Mouse (Mus musculus) layer of hippocampus, postnatal 14 days (tissue): ENCODE data around the gene Pdxk. TPM values are rescaled to one million over a fixed set of nuclear protein-coding genes. Genes with fewer than 3 reads are reported as not detected.
A peak's percentile ranks its signal among the peaks of the same experiment; 100 is the strongest.
"Not testable (repeated sequence)": the region's sequence is repeated elsewhere in the genome, so short reads cannot be mapped to it uniquely, and the experiment has no call there.

Source experiments
- DNase-seq, 2 experiments: peaks; one replicate each; pipeline ENCODE4 v3.0.0; 2021 to 2022; ENCODE audit warnings: low spot score in 2 of 2, mixed read lengths in 1 of 2
- long read RNA-seq, 2 experiments: library from polyadenylated mRNA; stranded (forward); transcript quantifications; one replicate each; pipeline ENCODE4 v2.0.0; 2021
- total RNA-seq, 2 experiments: library from RNA; stranded (reverse); gene quantifications; 2 replicates each; pipeline ENCODE4 v1.2.3; 2021

Pdxk gene
- total RNA-seq: 10 to 100 TPM; 71.0 to 73.2 TPM
- long read RNA-seq, experiment 1, full-length matches to known transcripts: 12 of 36 reads
- long read RNA-seq, experiment 1, partial matches to known transcripts: 1 of 36 reads
- long read RNA-seq, experiment 1, other reads (novel, unspliced or antisense): 23 of 36 reads
- long read RNA-seq, experiment 2, full-length matches to known transcripts: 6 of 47 reads
- long read RNA-seq, experiment 2, partial matches to known transcripts: 0 of 47 reads
- long read RNA-seq, experiment 2, other reads (novel, unspliced or antisense): 41 of 47 reads

GRCm38 (mm10) chr10:78464792-78465207 is at the start of gene Pdxk:
Gene Pdxk, minus strand, starts transcription at chr10:78464975.
- peak; percentile 88 to 95 for DNase-seq

DNA sequence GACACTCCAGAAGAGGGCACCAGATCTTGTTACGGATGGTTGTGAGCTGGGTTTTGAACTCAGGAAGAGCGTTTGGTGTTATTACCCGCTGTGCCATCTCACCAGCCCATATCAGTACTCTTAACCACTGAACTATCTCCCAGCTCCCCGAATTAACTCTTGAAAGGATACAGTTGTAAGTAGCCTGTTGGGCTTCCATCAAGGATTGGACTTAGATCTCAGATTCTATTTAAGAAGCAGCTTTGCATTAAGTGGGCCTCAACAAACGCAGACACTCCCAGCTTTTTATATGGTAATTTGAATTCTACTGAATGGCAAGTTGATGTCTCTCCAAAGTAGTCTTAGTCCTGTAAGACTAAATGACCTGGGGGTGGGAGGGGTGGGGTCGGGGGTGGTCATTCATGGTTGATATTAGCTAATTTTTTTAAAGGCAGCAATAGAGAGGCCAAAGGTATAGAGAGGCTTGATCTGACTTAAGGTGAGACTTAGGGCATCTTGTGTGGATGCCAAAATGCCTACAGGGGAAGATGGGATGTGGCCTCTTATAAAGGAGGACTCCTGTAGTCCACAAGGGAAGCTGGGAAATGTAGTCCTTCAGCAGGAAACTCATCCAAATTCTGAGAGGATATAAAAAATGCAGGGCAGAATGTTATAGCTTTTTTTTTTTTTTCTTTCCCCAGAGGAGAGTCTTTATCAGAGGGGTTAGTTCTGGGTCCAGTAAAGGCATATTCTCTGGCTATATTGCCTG is 38.4 kb upstream of the Pdxk start:
- no peak for DNase-seq

DNA sequence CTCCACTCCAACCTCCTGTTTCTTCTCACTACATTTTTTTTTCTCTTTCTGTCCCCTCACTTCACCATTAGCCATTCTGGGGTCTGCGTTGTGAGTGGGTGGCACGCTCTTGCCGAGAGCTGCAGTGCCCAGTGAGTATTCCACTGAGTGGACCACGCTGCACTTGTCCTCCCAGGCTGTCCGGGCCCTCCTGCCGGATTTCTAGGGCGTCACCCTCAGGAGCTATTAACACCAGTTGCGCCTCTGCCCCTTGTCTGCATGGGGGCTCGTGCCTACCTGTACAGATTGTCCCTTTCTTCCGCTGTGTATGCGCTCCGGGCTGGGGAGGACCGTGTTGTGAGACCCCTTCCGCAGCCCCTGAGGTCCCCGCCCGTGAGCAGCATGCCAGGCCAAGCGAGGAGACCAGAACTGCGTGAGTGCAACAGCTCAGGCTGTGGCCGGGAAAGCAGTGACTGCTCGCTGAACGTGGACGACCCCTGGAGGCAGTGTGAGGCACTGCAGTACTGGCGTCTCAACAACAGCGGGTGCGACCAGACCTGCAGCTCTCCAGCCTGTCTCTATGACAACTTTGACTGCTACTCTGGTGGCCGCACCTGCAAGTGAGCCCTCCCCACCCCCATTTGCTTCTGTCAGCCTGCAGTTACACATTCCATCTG is 22.8 kb upstream of the Pdxk start:
- peak; percentile 75 to 81 for DNase-seq

DNA sequence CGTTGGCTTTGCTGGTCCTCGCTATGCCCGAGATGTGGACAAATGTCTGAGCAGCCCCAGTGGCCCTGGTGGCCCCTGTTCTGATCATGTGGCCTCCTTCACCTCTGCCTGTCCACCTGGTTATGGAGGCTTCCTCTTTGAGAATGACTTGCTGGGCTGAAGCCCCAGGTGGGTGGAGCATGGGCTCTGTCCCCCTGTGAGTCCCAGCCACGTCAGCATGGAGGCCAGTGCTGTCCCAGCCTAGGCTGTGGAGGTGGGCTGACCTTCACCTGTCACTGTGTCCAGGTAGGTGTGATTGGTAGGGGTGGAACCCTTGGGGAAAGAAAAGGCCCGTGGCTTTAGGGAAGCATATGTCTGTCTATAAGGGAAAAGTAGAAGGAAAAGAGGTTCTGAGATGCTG is 22.1 kb upstream of the Pdxk start:
- no peak for DNase-seq

GRCm38 (mm10) chr10:78485369-78485768 is 20.6 kb upstream of the Pdxk start:
- not testable (repeated sequence) for DNase-seq

DNA sequence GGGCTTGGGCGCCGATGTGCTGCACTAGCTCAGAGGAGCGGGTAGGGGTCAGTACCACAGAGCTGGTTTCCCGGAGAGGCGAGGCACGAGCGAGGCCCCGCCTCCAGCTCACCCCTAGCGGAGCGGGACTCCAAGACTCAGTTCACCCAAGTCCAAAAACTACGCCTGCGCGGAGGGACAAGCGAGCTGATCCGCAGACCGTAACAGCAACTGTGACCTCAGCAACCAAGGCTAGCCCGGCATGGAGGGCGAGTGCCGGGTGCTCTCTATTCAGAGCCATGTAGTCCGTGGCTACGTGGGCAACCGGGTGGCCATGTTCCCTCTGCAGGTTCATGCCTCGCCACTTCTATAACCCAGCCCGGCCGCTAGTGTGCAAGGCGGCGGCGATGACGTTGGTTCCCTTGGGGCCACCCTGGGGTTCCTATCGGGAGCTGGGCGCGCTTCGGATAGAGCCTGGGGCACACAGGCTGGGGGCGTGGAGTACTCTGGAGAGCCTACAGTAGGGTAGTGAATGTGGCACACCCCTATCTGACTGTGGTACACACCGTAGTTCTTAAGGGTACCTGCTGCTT is 17.2 kb upstream of the Pdxk start:
- DNase-seq: no peak

- DNase-seq: no peak
Measured at GRCm38 (mm10) chr10:78480954-78481927, 16.5 kb upstream of the Pdxk start.

DNA sequence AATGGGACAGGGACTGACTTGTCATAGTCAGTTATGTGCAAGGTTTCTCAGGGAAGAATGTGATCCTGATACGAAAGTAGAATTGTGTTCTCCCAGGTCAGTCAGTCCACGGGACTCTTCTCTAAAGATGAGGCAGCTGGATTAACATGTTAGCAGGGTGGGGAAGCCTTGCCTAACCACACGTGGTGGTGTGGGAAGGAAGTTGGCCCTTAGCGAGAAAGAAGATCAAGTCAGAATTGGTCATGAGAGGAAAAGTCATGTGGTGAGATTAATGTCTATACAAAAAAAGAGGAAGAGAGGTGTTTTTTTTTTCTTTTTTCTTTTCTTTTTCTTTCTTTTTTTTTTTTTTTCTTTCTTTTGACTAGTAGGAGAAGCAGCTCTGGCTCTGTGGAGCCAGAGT is 12.0 kb upstream of the Pdxk start:
- no peak for DNase-seq

DNA sequence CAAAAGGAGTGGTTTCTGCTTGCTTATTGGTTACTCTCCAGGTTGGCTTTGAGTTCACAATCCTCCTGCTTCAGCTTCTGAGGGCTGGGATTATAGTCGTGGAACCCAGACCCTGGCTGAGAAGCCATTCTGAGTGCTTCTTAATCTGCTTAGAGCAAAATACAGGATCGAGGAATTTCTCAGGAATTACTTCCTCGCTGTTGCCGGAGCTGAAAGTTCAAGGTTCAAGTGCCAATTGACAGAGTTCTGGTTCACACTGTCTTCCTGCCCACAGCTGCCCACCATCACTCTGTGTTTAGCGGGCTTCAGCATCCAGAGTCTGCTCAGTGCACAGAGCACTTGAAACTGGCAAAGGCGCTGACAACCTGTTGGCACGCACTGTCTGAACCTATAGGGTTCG is 10.0 kb upstream of the Pdxk start:
- DNase-seq: no peak

DNA sequence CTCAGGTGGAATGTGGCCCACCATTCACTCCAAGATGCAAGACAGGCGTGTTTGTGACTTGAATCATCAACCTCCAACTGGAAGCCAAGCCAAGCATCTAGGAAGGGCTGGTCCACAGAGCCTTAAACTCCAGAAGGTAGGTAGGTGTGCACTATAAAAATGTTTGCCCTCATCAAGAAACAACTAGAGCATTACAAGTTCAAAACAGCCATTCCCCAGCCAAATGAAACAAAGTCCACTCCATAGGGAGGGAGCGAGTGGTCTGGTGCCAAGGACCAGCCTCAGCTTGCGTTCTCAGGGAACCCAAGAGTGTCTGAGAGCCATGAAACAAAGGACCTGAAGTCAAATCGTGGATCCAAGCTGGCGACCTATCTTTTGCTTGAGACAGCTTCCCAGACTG is 8.7 kb upstream of the Pdxk start:
- DNase-seq: no peak

DNA sequence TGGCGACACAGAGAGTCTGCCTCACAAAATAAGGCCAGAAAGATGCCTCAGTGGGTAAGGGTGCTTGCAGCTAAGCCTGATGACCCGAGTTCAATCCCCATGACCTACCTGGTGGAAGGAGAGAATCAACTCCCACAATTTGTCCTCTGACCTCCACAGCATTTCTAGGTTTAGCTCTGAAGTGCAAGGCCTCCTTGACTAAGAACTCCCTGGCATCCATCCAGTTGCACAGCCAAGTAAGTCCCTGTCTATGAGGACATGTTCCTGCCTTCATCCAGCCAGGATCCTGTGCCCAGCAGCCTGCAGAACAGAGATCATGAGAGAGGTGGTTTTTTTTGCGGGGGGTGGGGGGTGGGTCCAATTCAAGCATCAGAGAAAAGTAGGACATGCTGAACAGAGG is 7.3 kb upstream of the Pdxk start:
- DNase-seq: no peak

- DNase-seq: no peak
Measured at GRCm38 (mm10) chr10:78470582-78471313, 6.0 kb upstream of the Pdxk start.

DNA sequence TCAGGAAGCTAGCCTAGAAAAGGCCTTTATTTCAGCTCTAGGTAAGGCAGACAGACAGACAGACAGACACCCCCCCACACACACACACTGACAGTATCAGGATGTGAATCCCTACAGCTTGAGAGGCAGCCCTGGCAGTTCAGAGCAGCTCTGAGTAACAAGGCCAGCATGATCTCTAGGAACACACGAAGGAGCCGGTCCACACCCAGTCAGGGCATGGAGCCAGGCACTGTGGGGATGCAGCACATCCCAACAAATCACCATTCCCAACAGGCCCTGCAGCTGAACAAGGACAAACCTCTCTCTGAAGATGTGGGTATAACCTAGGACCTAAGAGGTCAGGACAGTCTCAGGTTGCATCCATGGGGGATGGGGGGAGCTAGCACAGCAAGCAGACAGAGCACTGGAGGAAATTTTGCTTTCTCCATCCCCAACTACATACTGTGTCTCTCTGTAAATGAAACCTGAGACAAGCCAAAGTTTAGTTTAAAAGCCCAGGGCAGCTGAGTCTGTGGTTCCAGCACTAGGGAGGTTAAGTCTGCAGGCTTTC is 3.1 kb upstream of the Pdxk start:
- DNase-seq: no peak

DNA sequence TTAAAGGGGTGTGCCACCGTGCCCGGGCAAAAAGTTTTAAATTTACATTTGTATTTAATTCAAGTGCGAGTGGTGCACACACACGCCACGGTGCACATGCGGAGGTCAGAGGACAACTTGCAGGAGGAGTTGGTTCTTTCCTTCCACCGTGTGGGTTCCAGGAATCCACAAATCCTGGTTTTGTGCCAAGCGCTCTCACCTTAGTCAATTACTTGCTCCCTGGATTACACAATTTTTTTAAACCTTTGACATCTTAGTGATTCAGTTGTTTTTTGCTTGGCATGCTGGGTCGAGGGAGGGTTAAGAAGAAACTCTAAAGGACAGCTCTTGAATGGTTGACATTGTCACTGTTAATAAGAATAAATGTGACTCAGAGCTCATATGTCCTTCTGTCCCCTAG is 1.9 kb upstream of the Pdxk start:
- no peak for DNase-seq

DNA sequence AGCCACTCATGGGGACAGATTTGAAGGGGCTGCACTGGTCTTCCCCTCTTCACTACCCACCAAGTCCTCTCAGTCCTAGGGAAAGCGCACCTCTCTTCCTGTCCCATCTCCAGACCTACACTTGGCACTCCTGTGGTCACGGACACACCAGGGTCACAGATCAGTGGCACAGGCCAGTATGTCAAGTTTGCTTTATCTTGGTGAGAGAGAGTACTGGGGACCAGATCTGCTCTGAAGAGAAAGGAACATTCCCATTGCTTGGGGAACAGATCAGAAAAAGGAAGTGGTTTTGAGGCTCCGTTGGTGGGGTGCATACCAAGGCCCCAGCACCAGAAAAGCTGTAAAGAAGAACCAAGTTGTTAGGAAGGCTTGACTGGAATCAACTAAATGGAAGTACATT is 697 bp upstream of the Pdxk start:
- DNase-seq: no peak

DNA sequence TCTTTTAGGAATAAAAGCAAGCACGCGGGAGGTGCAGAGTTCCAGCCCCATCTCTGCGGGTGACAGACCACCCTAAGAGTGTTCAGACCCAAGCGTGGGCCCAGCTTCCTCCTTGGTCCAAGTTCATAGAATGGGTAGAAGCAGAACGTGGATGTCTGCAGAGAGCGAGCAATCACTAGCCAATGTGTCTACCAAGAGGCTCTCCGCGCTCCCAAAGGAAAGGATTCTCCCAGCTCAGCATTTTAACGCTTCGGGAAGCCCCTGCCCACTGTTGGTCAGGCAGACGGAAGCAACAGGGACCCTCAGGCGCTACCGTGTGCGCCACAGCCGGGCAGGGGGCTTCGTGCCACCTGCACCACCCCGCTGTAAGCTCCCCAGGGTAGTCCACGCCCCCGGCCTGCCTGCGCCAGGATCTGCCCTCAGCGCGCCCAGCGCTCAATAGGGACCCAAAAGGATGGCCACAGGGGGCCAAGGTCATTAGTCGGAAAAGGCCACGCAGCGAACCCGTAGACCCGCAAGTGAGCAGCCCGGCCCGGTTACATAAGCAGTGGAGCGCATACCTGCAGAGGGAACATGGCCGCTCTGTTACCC is 479 bp downstream of the Pdxk start:
- no peak for DNase-seq

DNA sequence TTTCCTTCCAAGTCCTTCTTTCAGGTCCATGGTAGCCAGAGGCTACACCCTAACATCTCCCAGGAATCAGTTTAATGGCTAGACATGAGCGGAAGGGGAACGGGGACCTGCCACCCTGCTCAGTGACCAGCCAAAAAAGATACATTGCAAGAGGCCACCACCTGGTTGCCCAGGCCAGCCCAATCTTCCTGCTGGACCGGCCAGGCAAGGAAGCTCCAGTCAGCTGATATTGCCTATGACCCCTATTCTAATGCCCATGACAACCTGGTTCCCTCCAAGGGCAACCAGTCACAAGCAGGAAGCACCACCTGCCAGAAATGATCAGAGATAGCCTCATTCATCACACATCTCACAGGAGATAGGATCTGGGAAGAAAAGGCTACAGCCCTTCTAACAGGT is 1.0 kb downstream of the Pdxk start:
- no peak for DNase-seq

DNA sequence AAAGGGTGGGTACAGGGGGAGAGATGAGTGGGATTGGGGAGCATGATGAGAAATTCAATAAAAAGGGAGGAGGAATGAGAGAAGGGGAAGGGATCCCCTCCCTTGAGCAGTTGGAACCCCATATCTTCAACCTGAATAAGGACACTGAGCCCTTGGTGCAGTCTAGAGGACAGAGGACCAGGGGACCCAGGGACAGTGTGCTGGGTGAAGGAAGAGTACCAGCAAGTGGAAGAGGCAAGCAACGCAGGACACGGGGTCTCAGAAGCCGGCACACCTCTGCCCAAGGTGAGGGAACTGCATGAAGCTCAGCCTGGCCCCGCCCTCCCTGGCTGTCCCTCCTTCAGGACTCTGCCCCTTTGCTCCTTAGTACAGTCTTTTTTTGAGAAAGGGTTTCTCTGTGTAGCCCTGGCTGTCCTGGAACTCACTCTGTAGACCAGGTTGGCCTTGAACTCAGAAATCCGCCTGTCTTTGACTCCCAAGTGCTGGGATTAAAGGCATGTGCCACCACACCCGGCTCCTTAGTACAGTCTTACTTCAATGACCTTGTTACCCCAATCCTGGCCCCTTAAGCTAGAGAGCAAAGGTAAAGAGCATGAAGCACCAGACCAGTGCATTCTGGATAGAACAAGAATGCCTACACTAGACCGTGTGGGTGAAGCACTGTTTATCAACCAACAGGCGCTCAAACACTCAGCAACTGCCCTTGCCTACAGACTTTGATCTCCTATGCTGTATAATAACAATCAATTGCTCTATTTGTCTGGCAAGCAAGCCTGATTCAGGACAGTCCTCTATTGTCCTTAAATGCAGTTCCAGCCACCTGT is 1.6 kb downstream of the Pdxk start:
- DNase-seq: no peak

GRCm38 (mm10) chr10:78461767-78462166 is 3.0 kb downstream of the Pdxk start:
- no peak for DNase-seq
